Mouse (Mus musculus) lung, adult 2 months (tissue): ENCODE data around the gene Flvcr2.

Experiments
- CTCF ChIP-seq: fragments of 200-500 bp; IDR thresholded peaks from 2 replicates; pipeline ENCODE4 v1.5.1; 2011; ENCODE audit warnings: mild to moderate bottlenecking, low read length, control low read depth; ENCODE audit not compliant: insufficient read depth
- POLR2A ChIP-seq: fragments of 200-500 bp; IDR thresholded peaks from 2 replicates; pipeline ENCODE4 v1.6.1; 2011; ENCODE audit warnings: low read depth, mild to moderate bottlenecking, control low read depth, low read length, borderline replicate concordance; ENCODE audit errors: extremely low read depth

DNA sequence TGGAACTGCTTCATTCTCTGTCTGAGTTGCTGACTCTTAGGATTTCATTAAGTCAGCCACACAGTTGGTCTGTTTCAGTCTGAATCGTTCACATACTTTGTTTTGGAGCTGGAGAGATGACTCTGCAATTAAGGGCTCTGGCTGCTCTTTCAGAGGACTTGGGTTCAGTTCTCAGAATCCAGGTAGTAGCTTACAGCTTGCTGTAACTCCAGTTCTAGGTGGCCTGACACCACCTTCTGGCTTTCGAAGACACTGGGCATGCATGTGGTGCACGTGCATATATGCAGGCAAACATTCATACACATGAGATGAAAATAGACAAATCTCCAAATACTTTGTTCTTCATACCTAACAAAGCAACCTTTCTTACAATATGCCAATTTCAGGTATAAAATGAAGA lies 83.5 kb downstream of the Flvcr2 start:
- TF ChIP-seq CTCF, result no peak
- no peak for TF ChIP-seq POLR2A
